Mouse (Mus musculus) liver, embryonic 15.5 days (tissue): ENCODE results near the gene Nhsl1. TPM values are rescaled to one million over a fixed set of nuclear protein-coding genes. Genes with fewer than 3 reads are reported as not detected.

Source experiments
- ATAC-seq: fragments of 200-750 bp; cut with Nextera tagmentation; 2 replicates; pipeline ENCODE4 v1.8.0; 2017; ENCODE audit warnings: moderate number of reproducible peaks, mild to moderate bottlenecking, moderate library complexity; ENCODE audit not compliant: insufficient read depth
- H3K27ac ChIP-seq: fragments of 300-500 bp; sonication (generic); replicated peaks from 2 replicates; pipeline ENCODE4 v1.5.1; 2015; ENCODE audit warnings: mild to moderate bottlenecking, inconsistent platforms
- H3K27me3 ChIP-seq: fragments of 300-500 bp; sonication (generic); 2 replicates; pipeline ENCODE4 v1.6.1; 2015; ENCODE audit warnings: mild to moderate bottlenecking, inconsistent platforms
- H3K36me3 ChIP-seq: fragments of 300-500 bp; sonication (generic); replicated peaks from 2 replicates; pipeline ENCODE4 v1.6.1; 2015; ENCODE audit warnings: moderate library complexity, mild to moderate bottlenecking, inconsistent platforms
- H3K4me1 ChIP-seq: fragments of 300-500 bp; sonication (generic); replicated peaks from 2 replicates; pipeline ENCODE4 v1.6.1; 2015; ENCODE audit warnings: inconsistent platforms
- H3K4me2 ChIP-seq: fragments of 300-500 bp; sonication (generic); 2 replicates; pipeline ENCODE4 v1.6.1; 2015; ENCODE audit warnings: moderate library complexity, mild to moderate bottlenecking, inconsistent platforms
- H3K4me3 ChIP-seq: fragments of 300-500 bp; sonication (generic); replicated peaks from 2 replicates; pipeline ENCODE4 v1.5.1; 2015; ENCODE audit warnings: mild to moderate bottlenecking, inconsistent platforms
- H3K9ac ChIP-seq: fragments of 300-500 bp; sonication (generic); 2 replicates; pipeline ENCODE4 v1.6.1; 2015; ENCODE audit warnings: moderate library complexity, mild to moderate bottlenecking, inconsistent platforms
- H3K9me3 ChIP-seq: fragments of 300-500 bp; sonication (generic); replicated peaks from 2 replicates; pipeline ENCODE4 v1.6.1; 2016; ENCODE audit warnings: inconsistent platforms
- WGBS: fragments of 180-500 bp; shearing (Covaris S2); methylation state at CpG from one replicate; pipeline ENCODE4 v1.1.7; 2015; ENCODE audit warnings: mixed read lengths; ENCODE audit not compliant: insufficient replicate concordance; 5-methylcytosine and 5-hydroxymethylcytosine counted together
- polyA plus RNA-seq: library from polyadenylated mRNA; unstranded; fragments of >200 nt; fragmentation: Nextera tagmentation; extraction: Ambion mirVana; gene quantifications from 2 replicates; pipeline ENCODE4 v1.2.1, GENCODE M21; 2015

Nhsl1 gene
- polyA plus RNA-seq, result 0.45 and 0.71 TPM in 2 replicates

GRCm38 (mm10) chr10:18318916-18319481 lies at the start of gene Nhsl1:
Gene Nhsl1, plus strand, starts transcription at chr10:18318985.
- Histone ChIP-seq H3K4me2 (peak within 1 kb of the TSS; percentile 67), H3K27ac (no peak within 1 kb of the TSS; the same call in 1 of the 2 replicates), H3K9ac (peak within 1 kb of the TSS; percentile 46; the same call in 1 of the 2 replicates), H3K4me3 (peak within 1 kb of the TSS; percentile 60), H3K36me3 (no peaks in the 10 kb centered on the region), H3K27me3 (peaks cover 40% of the 10 kb centered on the region), H3K9me3 (no peaks in the 10 kb centered on the region), H3K4me1 (no peaks in the 10 kb centered on the region)
- WGBS, result under 1% methylated on average over 63 of the region's 63 CpGs
- ATAC-seq, result peak; percentile 62

- 48% methylated on average over 4 of the region's 4 CpGs for WGBS
- Histone ChIP-seq H3K4me1 (no peaks in the 10 kb centered on the region), H3K4me2 (no peak overlapping the region), H3K27ac (no peak overlapping the region), H3K9ac (no peak overlapping the region), H3K4me3 (no peak overlapping the region), H3K27me3 (no peaks in the 10 kb centered on the region), H3K9me3 (no peaks in the 10 kb centered on the region), H3K36me3 (no peaks in the 10 kb centered on the region)
- ATAC-seq, result no peak
These were observed 42.6 kb upstream of the Nhsl1 start for GRCm38 (mm10) chr10:18276090-18276734.

GRCm38 (mm10) chr10:18283991-18284390 lies 34.8 kb upstream of the Nhsl1 start:
- no peaks in the 10 kb centered on the region for H3K36me3 ChIP-seq
- WGBS, result 65% methylated on average over 5 of the region's 5 CpGs

GRCm38 (mm10) chr10:18289512-18289911 lies 29.3 kb upstream of the Nhsl1 start:
- no peak for ATAC-seq
- no peaks in the 10 kb centered on the region for H3K4me1 ChIP-seq
- WGBS, result 24% methylated on average over 1 of the region's 1 CpGs
- no peak overlapping the region for H3K4me2 ChIP-seq
- H3K9ac ChIP-seq, result no peak overlapping the region
- no peak overlapping the region for H3K4me3 ChIP-seq
- no peaks in the 10 kb centered on the region for H3K27me3 ChIP-seq
- no peaks in the 10 kb centered on the region for H3K36me3 ChIP-seq
- no peaks in the 10 kb centered on the region for H3K9me3 ChIP-seq
- no peak overlapping the region for H3K27ac ChIP-seq

More at GRCm38 (mm10) chr10:18283991-18284390, 34.8 kb upstream of the Nhsl1 start:
- no peaks in the 10 kb centered on the region for H3K4me1 ChIP-seq
- ATAC-seq, result no peak
- H3K9me3 ChIP-seq, result no peaks in the 10 kb centered on the region
- H3K27me3 ChIP-seq, result no peaks in the 10 kb centered on the region
- H3K4me3 ChIP-seq, result no peak overlapping the region
- H3K27ac ChIP-seq, result no peak overlapping the region
- H3K4me2 ChIP-seq, result no peak overlapping the region
- H3K9ac ChIP-seq, result no peak overlapping the region

- Histone ChIP-seq H3K4me2 (no peak overlapping the region), H3K4me1 (no peaks in the 10 kb centered on the region), H3K36me3 (no peaks in the 10 kb centered on the region), H3K9me3 (no peaks in the 10 kb centered on the region), H3K9ac (no peak overlapping the region), H3K27ac (no peak overlapping the region), H3K4me3 (no peak overlapping the region), H3K27me3 (no peaks in the 10 kb centered on the region)
- WGBS, result 54% methylated on average over 5 of the region's 5 CpGs
- ATAC-seq, result no peak
These were observed 13.7 kb upstream of the Nhsl1 start for GRCm38 (mm10) chr10:18305106-18305505.

GRCm38 (mm10) chr10:18315071-18315470 lies 3.7 kb upstream of the Nhsl1 start:
- WGBS, result 80% methylated on average over 1 of the region's 1 CpGs
- H3K27me3 ChIP-seq, result peaks cover 36% of the 10 kb centered on the region
- H3K9me3 ChIP-seq, result no peaks in the 10 kb centered on the region
- no peak overlapping the region for H3K4me3 ChIP-seq
- ATAC-seq, result no peak
- no peak overlapping the region for H3K9ac ChIP-seq
- no peak overlapping the region for H3K4me2 ChIP-seq
- H3K36me3 ChIP-seq, result no peaks in the 10 kb centered on the region
- no peaks in the 10 kb centered on the region for H3K4me1 ChIP-seq
- no peak overlapping the region for H3K27ac ChIP-seq

GRCm38 (mm10) chr10:18317521-18317920 lies 1.3 kb upstream of the Nhsl1 start:
- H3K4me3 ChIP-seq, result no peak overlapping the region
- no peak overlapping the region; the same call in 1 of the 2 replicates for H3K4me2 ChIP-seq
- H3K9me3 ChIP-seq, result no peaks in the 10 kb centered on the region
- WGBS, result 31% methylated on average over 10 of the region's 10 CpGs
- no peak overlapping the region for H3K27ac ChIP-seq
- peaks cover 40% of the 10 kb centered on the region for H3K27me3 ChIP-seq
- no peak overlapping the region for H3K9ac ChIP-seq
- no peak for ATAC-seq
- no peaks in the 10 kb centered on the region for H3K36me3 ChIP-seq
- H3K4me1 ChIP-seq, result no peaks in the 10 kb centered on the region

GRCm38 (mm10) chr10:18317961-18318915 lies 547 bp upstream of the Nhsl1 start:
- H3K4me1 ChIP-seq, result no peaks in the 10 kb centered on the region
- H3K27me3 ChIP-seq, result peaks cover 40% of the 10 kb centered on the region
- H3K9ac ChIP-seq, result peak overlapping the region; percentile 46; the same call in 1 of the 2 replicates
- H3K27ac ChIP-seq, result no peak overlapping the region; the same call in 1 of the 2 replicates
- no peaks in the 10 kb centered on the region for H3K9me3 ChIP-seq
- H3K36me3 ChIP-seq, result no peaks in the 10 kb centered on the region
- peak overlapping the region; percentile 60 for H3K4me3 ChIP-seq
- 2% methylated on average over 77 of the region's 89 CpGs for whole genome bisulfite sequencing
- H3K4me2 ChIP-seq, result peak overlapping the region; percentile 67
- peak; percentile 73 for ATAC-seq

GRCm38 (mm10) chr10:18319691-18320090 lies 906 bp downstream of the Nhsl1 start:
- peaks cover 40% of the 10 kb centered on the region for H3K27me3 ChIP-seq
- H3K27ac ChIP-seq, result no peak overlapping the region
- whole genome bisulfite sequencing, result 34% methylated on average over 4 of the region's 4 CpGs
- no peak overlapping the region for H3K9ac ChIP-seq
- ATAC-seq, result no peak
- no peaks in the 10 kb centered on the region for H3K4me1 ChIP-seq
- H3K4me2 ChIP-seq, result peak overlapping the region; percentile 67
- no peaks in the 10 kb centered on the region for H3K9me3 ChIP-seq
- peak overlapping the region; percentile 60; the same call in 1 of the 2 replicates for H3K4me3 ChIP-seq
- H3K36me3 ChIP-seq, result no peaks in the 10 kb centered on the region

- H3K9ac ChIP-seq, result no peak overlapping the region
- 63% methylated on average over 6 of the region's 6 CpGs for WGBS
- no peak for ATAC-seq
- peaks cover 36% of the 10 kb centered on the region for H3K27me3 ChIP-seq
- no peak overlapping the region for H3K4me3 ChIP-seq
- H3K4me2 ChIP-seq, result no peak overlapping the region
- no peak overlapping the region for H3K27ac ChIP-seq
- no peaks in the 10 kb centered on the region for H3K9me3 ChIP-seq
- H3K36me3 ChIP-seq, result no peaks in the 10 kb centered on the region
- H3K4me1 ChIP-seq, result no peaks in the 10 kb centered on the region
These were observed 3.1 kb downstream of the Nhsl1 start for GRCm38 (mm10) chr10:18321861-18322260.

- Histone ChIP-seq H3K4me3 (no peak overlapping the region), H3K9me3 (no peaks in the 10 kb centered on the region), H3K4me1 (no peaks in the 10 kb centered on the region), H3K9ac (no peak overlapping the region), H3K36me3 (no peaks in the 10 kb centered on the region), H3K27me3 (peaks cover 18% of the 10 kb centered on the region), H3K4me2 (no peak overlapping the region), H3K27ac (no peak overlapping the region)
- no peak for ATAC-seq
- 56% methylated on average over 4 of the region's 4 CpGs for WGBS
These were observed 4.9 kb downstream of the Nhsl1 start for GRCm38 (mm10) chr10:18323701-18324100.
